Mouse (Mus musculus): ENCODE measurements around the gene A1cf. TPM values are rescaled to one million over a fixed set of nuclear protein-coding genes. Genes with fewer than 3 reads are reported as not detected.
A peak's percentile ranks its signal among the peaks of the same experiment; 100 is the strongest.

Gene A1cf
- polyA plus RNA-seq (2015; fragmentation: Nextera tagmentation; extraction: Ambion mirVana), result 3.6 and 5.0 TPM in 2 replicates

DNA sequence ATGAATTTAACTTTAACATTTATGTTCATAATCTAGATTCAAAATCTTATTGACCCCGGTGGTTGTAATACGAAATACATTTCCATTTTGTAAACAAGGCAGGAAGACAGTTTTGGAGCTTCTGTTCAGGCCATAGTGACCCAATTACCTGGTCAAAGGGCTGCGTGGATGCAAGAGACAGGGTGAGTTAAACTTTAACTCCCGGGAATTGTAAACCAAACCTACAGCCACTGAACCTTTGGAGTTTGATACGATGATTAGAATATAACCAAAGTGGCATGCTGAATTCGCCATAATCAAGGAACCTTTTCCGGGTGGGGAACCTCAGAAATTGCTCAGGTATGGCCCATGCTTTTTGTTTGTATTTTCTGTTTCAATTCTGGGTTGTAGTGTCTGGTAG is at the start of gene A1cf:
A1cf (plus strand) TSS at position 244 of the 400 bp plus-strand sequence.
- Histone ChIP-seq H3K9ac (no peak within 1 kb of the TSS), H3K4me3 (replicated peaks) (peak within 1 kb of the TSS; percentile 8), H3K4me1 (no peaks in the 10 kb centered on the region), H3K36me3 (no peaks in the 10 kb centered on the region), H3K4me2 (no peak within 1 kb of the TSS), H3K27me3 (replicated peaks) (no peaks in the 10 kb centered on the region), H3K27ac (no peak within 1 kb of the TSS), H3K9me3 (no peaks in the 10 kb centered on the region)
- no peak for ATAC-seq (ENCODE audit: insufficient read depth, low FRiP score, low read depth)
- WGBS, result 65% methylated on average over 7 of the region's 7 CpGs

- WGBS, result 88% methylated on average over 5 of the region's 5 CpGs
- H3K4me3 ChIP-seq (replicated peaks), result no peak overlapping the region
- no peak overlapping the region for H3K9ac ChIP-seq
- no peaks in the 10 kb centered on the region for H3K27me3 ChIP-seq (replicated peaks)
- H3K36me3 ChIP-seq, result no peaks in the 10 kb centered on the region
- H3K4me2 ChIP-seq, result no peak overlapping the region
- no peaks in the 10 kb centered on the region for H3K4me1 ChIP-seq
- no peak overlapping the region for H3K27ac ChIP-seq
- no peaks in the 10 kb centered on the region for H3K9me3 ChIP-seq
- no peak for ATAC-seq (ENCODE audit: insufficient read depth, low FRiP score, low read depth)
These were observed 34.3 kb upstream of the A1cf start for GRCm38 (mm10) chr19:31834250-31834649.

DNA sequence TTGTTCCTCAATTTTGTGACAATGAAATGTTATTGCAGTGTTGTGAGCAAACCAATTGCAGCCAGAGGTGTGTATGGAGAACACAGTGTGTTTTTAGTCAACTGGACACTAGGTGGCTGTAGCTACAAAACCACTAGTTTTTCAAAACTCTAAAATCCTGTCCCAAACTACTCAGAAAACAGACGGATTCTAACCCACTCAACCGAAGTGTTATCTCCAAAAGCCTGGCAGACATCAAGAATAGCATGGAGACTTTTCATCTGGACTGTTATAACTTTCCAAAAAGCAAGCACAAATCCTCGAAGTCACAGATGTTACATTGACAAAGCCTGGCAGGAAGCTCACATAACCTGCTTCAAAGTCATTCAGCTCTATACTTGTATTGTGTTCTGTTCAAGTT is 6.7 kb upstream of the A1cf start:
- ATAC-seq (ENCODE audit: insufficient read depth, low FRiP score, low read depth), result no peak
- no peaks in the 10 kb centered on the region for H3K36me3 ChIP-seq
- H3K27ac ChIP-seq, result no peak overlapping the region
- 63% methylated on average over 3 of the region's 3 CpGs for whole genome bisulfite sequencing
- H3K4me3 ChIP-seq (replicated peaks), result no peak overlapping the region
- H3K9me3 ChIP-seq, result no peaks in the 10 kb centered on the region
- H3K27me3 ChIP-seq (replicated peaks), result no peaks in the 10 kb centered on the region
- H3K4me1 ChIP-seq, result no peaks in the 10 kb centered on the region
- H3K4me2 ChIP-seq, result no peak overlapping the region
- no peak overlapping the region for H3K9ac ChIP-seq

GRCm38 (mm10) chr19:31862512-31863249 is 5.9 kb upstream of the A1cf start:
- Histone ChIP-seq H3K27ac (no peak overlapping the region), H3K4me2 (no peak overlapping the region), H3K9ac (no peak overlapping the region), H3K27me3 (replicated peaks) (no peaks in the 10 kb centered on the region), H3K9me3 (no peaks in the 10 kb centered on the region), H3K4me1 (no peaks in the 10 kb centered on the region), H3K36me3 (no peaks in the 10 kb centered on the region), H3K4me3 (replicated peaks) (no peak overlapping the region)
- no peak for ATAC-seq (ENCODE audit: insufficient read depth, low FRiP score, low read depth)
- WGBS, result 58% methylated on average over 6 of the region's 6 CpGs

DNA sequence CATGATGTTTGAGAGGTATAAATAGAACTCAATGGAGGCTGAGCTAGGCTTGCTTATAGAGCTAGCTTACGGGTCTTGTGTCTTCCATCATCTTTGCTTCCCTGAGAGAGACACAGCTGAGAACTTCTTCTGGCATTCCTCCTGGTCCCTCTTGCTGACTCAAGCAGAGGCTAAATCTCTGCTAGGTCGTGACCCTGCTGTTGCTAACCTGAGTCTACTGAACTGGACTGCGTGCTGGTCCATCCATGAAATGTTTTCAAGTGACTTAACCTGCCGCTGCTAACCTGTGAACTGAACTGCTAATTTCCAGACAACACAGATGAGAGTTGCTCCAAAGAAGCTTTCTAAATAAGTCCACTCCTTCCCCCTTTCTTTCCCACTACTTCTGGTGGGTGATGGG is 3.1 kb upstream of the A1cf start:
- no peaks in the 10 kb centered on the region for H3K27me3 ChIP-seq (replicated peaks)
- ATAC-seq (ENCODE audit: insufficient read depth, low FRiP score, low read depth), result no peak
- WGBS, result 81% methylated on average over 4 of the region's 4 CpGs
- H3K36me3 ChIP-seq, result no peaks in the 10 kb centered on the region
- H3K9ac ChIP-seq, result no peak overlapping the region
- H3K4me2 ChIP-seq, result no peak overlapping the region
- H3K9me3 ChIP-seq, result no peaks in the 10 kb centered on the region
- no peak overlapping the region for H3K4me3 ChIP-seq (replicated peaks)
- H3K4me1 ChIP-seq, result no peaks in the 10 kb centered on the region
- H3K27ac ChIP-seq, result no peak overlapping the region

- no peak overlapping the region for H3K27ac ChIP-seq
- H3K9ac ChIP-seq, result no peak overlapping the region
- no peaks in the 10 kb centered on the region for H3K27me3 ChIP-seq (replicated peaks)
- no peaks in the 10 kb centered on the region for H3K9me3 ChIP-seq
- H3K4me3 ChIP-seq (replicated peaks), result no peak overlapping the region
- H3K4me1 ChIP-seq, result no peaks in the 10 kb centered on the region
- no peaks in the 10 kb centered on the region for H3K36me3 ChIP-seq
- no peak overlapping the region for H3K4me2 ChIP-seq
- no peak for ATAC-seq (ENCODE audit: insufficient read depth, low FRiP score, low read depth)
- WGBS, result 63% methylated on average over 4 of the region's 4 CpGs
These were observed 488 bp upstream of the A1cf start for GRCm38 (mm10) chr19:31868076-31868475.

DNA sequence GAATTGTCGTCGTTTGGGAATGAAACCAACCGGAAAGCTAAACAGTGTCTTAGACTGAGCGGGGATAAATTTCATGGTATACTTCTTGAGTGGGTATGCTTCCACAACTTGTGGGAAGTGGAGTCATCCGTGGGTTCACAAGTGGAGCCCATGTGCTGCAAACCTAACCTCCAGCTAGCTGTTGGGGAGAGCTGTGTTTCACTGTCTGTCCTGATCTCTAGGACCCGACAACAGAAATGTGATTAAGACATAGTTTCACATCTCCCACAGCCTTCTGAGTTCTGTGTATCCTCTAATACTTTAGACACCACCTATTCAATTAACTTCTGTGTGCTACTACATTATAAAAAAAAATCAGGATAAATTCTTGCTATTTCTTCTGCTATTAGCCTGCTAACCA is 407 bp downstream of the A1cf start:
- WGBS, result 77% methylated on average over 6 of the region's 6 CpGs
- Histone ChIP-seq H3K4me3 (replicated peaks) (peak overlapping the region; percentile 8), H3K36me3 (no peaks in the 10 kb centered on the region), H3K9ac (no peak overlapping the region), H3K27ac (no peak overlapping the region), H3K4me1 (no peaks in the 10 kb centered on the region), H3K4me2 (no peak overlapping the region), H3K9me3 (no peaks in the 10 kb centered on the region), H3K27me3 (replicated peaks) (no peaks in the 10 kb centered on the region)
- ATAC-seq (ENCODE audit: insufficient read depth, low FRiP score, low read depth), result no peak

- H3K27ac ChIP-seq, result no peak overlapping the region
- no peak overlapping the region for H3K9ac ChIP-seq
- H3K36me3 ChIP-seq, result no peaks in the 10 kb centered on the region
- no peaks in the 10 kb centered on the region for H3K9me3 ChIP-seq
- H3K4me3 ChIP-seq (replicated peaks), result no peak overlapping the region
- no peak overlapping the region for H3K4me2 ChIP-seq
- H3K27me3 ChIP-seq (replicated peaks), result no peaks in the 10 kb centered on the region
- 16% methylated on average over 2 of the region's 2 CpGs for WGBS
- ATAC-seq (ENCODE audit: insufficient read depth, low FRiP score, low read depth), result no peak
- no peaks in the 10 kb centered on the region for H3K4me1 ChIP-seq
These were observed 2.8 kb downstream of the A1cf start for GRCm38 (mm10) chr19:31871377-31871776.

- ATAC-seq (ENCODE audit: insufficient read depth, low FRiP score, low read depth), result no peak
- H3K9ac ChIP-seq, result no peak overlapping the region
- H3K27me3 ChIP-seq (replicated peaks), result no peaks in the 10 kb centered on the region
- no peak overlapping the region for H3K4me2 ChIP-seq
- 41% methylated on average over 4 of the region's 4 CpGs for WGBS
- no peaks in the 10 kb centered on the region for H3K36me3 ChIP-seq
- H3K9me3 ChIP-seq, result no peaks in the 10 kb centered on the region
- H3K4me3 ChIP-seq (replicated peaks), result no peak overlapping the region
- no peaks in the 10 kb centered on the region for H3K4me1 ChIP-seq
- no peak overlapping the region for H3K27ac ChIP-seq
These were observed 9.4 kb downstream of the A1cf start for GRCm38 (mm10) chr19:31877968-31878367.

- ATAC-seq (ENCODE audit: insufficient read depth, low FRiP score, low read depth), result no peak
- Histone ChIP-seq H3K27me3 (replicated peaks) (no peaks in the 10 kb centered on the region), H3K4me2 (no peak overlapping the region), H3K4me3 (replicated peaks) (no peak overlapping the region), H3K9me3 (no peaks in the 10 kb centered on the region), H3K4me1 (no peaks in the 10 kb centered on the region), H3K27ac (no peak overlapping the region), H3K9ac (no peak overlapping the region), H3K36me3 (no peaks in the 10 kb centered on the region)
- WGBS, result 69% methylated on average over 4 of the region's 4 CpGs
These were observed 16.0 kb downstream of the A1cf start for GRCm38 (mm10) chr19:31884594-31884993.

DNA sequence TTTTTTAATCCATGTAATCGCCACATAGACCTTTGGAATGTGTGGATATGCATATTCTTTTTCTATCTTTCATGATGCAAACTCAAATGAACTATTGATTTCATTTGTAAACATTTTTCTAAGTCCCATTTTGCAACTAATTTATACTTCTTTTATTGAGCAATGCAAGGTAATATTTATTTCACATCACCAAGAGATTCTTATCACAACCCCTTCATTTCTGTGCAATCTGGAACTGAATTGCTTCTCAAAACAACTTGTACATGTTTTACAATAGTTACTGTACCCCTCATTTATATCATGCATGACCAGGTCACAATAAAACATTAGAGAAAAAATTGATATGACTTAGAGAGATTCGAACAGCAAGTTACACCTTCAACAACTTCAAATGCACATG is 18.7 kb downstream of the A1cf start:
- no peak overlapping the region for H3K4me2 ChIP-seq
- no peaks in the 10 kb centered on the region for H3K27me3 ChIP-seq (replicated peaks)
- no peaks in the 10 kb centered on the region for H3K9me3 ChIP-seq
- no peak overlapping the region for H3K9ac ChIP-seq
- no peak for ATAC-seq (ENCODE audit: insufficient read depth, low FRiP score, low read depth)
- WGBS, result 88% methylated on average over 2 of the region's 2 CpGs
- H3K4me3 ChIP-seq (replicated peaks), result no peak overlapping the region
- no peaks in the 10 kb centered on the region for H3K36me3 ChIP-seq
- H3K27ac ChIP-seq, result no peak overlapping the region
- H3K4me1 ChIP-seq, result no peaks in the 10 kb centered on the region

- Histone ChIP-seq H3K27me3 (replicated peaks) (no peaks in the 10 kb centered on the region), H3K4me1 (no peaks in the 10 kb centered on the region), H3K4me3 (replicated peaks) (no peak overlapping the region), H3K9me3 (no peaks in the 10 kb centered on the region), H3K27ac (no peak overlapping the region), H3K4me2 (no peak overlapping the region), H3K9ac (no peak overlapping the region), H3K36me3 (no peaks in the 10 kb centered on the region)
- WGBS, result 37% methylated on average over 4 of the region's 4 CpGs
- no peak for ATAC-seq (ENCODE audit: insufficient read depth, low FRiP score, low read depth)
These were observed 21.4 kb downstream of the A1cf start for GRCm38 (mm10) chr19:31889988-31890387.

Data from stomach, embryonic 15.5 days (tissue).